Mouse (Mus musculus): ENCODE results near the gene Rgp1.

Gene Rgp1

GRCm38 (mm10) chr4:43634621-43635374 lies 56.3 kb downstream of the Rgp1 start:
- no peak for DNase-seq (ENCODE audit: low read depth, low spot score)

GRCm38 (mm10) chr4:43636751-43637150 lies 58.2 kb downstream of the Rgp1 start:
- DNase-seq (ENCODE audit: low read depth, low spot score), result no peak
